Mouse (Mus musculus) kidney, postnatal 25 days (tissue): ENCODE measurements around the gene Zp3.

Source experiments
- DNase-seq, 2 experiments: peaks; one replicate each; pipeline ENCODE4 v3.0.0; 2021; ENCODE audit warnings: mixed read lengths in 2 of 2

Zp3 gene

GRCm38 (mm10) chr5:135979904-135980303 lies at the start of gene Zp3:
Zp3 (plus strand) TSS chr5:135980099.
- no peak for DNase-seq

GRCm38 (mm10) chr5:135931526-135931925 lies 48.4 kb upstream of the Zp3 start:
- no peak for DNase-seq

DNA sequence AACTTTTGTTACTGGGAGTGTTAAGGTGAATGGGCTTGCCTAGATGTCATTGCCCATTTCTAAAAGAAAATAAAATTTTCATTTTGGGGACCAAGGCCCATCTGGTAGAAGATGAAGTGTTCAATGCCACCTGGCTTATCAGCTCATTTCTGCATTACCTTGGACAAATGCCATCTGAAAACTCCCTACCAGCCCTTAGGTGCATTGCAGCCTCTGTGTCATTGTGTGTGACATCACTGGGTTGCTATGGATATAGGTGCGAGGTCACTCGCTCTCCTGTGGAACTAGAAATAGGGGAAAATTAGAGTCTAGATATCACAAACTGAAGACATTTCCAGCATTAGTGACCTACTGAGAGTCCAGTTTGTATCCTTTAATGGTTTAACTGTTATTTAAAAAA lies 47.5 kb upstream of the Zp3 start:
- no peak for DNase-seq

- DNase-seq: no peak
These were observed 46.5 kb upstream of the Zp3 start for GRCm38 (mm10) chr5:135933222-135933899.

DNA sequence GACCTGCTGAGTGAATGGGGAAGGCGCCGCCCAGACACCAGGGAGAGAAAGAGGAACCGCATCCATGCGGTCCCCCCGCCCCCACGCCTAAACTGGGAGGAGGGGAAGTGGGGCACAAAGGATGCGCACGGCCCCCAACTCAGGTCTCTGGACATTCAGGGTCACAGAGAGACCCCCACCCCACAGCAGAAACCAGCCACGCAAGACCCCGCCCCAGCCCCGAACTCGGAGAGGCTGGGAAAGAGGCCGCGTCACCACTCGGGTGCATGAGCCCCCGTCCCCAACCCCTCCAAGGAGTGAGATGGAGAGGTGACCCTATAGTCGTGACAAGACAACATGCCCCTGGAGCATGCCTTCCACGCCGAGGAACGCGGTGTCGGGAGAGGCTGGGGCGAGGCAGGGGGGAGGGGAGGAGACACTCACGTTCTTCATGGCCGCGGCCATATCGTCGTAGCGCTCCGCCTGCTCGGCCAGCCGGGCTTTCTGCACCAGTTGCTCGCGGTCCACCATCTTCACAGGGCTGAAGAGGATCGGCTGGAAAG lies 45.9 kb upstream of the Zp3 start:
- DNase-seq: peak; percentile 72 to 79

- peak; percentile 97 to 99 for DNase-seq
These were observed 45.3 kb upstream of the Zp3 start, which contains the start of gene Ywhag for GRCm38 (mm10) chr5:135934481-135935175. Ywhag (minus strand) TSS chr5:135934616.

GRCm38 (mm10) chr5:135935176-135935523 lies 44.7 kb upstream of the Zp3 start:
- DNase-seq: no peak

DNA sequence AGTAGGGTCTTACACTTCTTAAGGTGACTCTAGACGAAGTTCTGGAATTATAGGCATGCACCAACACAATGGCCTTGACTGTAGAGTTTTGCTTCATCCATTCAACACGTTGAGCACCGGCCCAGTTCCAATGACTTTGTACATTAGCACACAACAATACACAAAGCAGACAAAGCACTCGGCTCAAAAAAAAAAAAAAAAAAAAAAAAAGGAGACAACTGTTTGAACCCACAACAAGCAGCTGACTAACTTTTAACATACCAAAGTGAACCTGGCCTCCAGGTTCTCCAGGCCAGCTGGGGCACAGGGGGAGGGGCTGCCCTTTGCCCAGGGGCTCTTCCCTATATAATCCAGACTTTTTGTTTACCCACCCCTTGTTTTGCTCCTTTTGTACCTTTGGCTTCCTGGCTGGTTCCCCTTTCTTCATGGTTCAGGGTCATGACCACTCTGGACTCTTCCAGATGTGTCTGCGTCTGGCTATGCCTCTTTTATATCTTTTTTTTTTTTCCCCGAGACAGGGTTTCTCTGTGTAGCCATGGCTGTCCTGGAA lies 44.2 kb upstream of the Zp3 start:
- DNase-seq: peak in 1 of 2 experiments; percentile 23

DNA sequence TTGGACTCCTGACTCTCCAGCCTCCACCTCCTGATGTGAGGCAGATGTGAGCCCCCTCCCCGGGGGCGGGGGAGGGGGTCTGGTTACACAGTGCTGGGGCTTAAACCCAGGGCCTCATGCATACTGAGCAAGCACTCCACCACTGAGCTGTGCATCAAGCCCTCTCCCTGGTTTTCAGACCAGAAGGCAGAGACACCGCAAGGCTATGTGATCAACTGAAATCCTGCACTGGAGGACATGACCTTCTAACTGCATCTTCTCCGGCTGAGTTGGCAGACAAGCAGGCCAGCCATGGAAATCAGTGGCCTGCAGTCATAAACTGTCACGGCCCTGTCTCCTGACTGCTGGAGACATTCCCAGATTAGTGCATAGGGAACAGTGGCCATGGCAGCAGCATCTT lies 39.3 kb upstream of the Zp3 start:
- DNase-seq: peak in 1 of 2 experiments; percentile 33

DNA sequence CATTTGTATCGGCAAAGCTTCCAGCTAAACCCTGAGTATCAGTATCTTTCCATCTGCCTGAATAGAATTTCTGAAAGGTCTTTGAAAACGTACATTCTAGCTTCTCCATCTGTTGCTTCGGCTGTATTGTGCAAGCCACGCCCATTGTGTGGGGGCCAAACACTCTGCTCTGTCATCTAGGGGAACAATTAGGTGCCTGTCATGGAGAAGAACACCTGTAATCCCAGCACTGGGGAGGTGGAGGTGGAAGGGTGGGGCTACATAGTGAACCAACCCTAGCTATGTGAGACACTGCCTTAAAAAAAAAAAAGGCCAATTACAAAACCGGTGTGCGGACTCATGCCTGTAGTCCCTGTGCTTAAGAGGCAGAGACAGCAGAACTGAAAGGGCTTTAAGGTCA lies 37.2 kb upstream of the Zp3 start:
- no peak for DNase-seq

- DNase-seq: peak in 1 of 2 experiments; percentile 32
These were observed 33.9 kb upstream of the Zp3 start for GRCm38 (mm10) chr5:135945916-135946408.

GRCm38 (mm10) chr5:135946621-135947020 lies 33.3 kb upstream of the Zp3 start:
- DNase-seq: peak in 1 of 2 experiments; percentile 19

DNA sequence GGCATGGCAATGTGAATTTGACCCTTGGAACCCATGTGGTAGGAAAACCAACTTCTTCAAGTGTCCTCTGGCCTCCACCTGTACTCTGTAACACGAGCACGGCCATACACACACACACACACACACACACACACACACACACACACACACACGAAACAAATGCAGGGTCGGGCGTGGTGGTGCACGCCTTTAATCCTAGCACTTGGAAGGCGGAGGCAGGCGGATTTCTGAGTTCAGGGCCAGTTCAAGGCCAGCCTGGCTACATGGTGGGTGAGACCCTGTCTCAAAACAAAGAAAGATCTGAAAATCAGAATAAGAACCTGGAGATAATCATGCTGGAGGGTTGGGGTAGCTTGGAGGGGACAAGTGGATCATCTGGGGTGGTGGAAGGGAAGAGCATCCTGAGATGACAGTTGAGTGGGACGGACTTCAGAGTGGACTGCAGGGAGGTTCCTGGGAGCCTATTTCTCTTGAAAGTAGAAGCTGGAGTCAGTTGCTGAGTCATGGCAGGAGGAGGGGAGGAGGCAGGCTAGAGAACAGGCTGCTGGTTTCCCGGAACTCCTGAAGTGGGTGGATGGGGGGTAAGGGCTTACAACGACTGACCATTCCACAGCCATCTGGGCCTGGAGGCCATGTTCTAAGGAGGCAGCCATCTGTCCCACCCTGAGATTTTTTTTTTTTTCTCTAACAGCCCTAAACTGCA lies 29.0 kb upstream of the Zp3 start:
- no peak for DNase-seq

GRCm38 (mm10) chr5:135951660-135952059 lies 28.2 kb upstream of the Zp3 start:
- DNase-seq: no peak

DNA sequence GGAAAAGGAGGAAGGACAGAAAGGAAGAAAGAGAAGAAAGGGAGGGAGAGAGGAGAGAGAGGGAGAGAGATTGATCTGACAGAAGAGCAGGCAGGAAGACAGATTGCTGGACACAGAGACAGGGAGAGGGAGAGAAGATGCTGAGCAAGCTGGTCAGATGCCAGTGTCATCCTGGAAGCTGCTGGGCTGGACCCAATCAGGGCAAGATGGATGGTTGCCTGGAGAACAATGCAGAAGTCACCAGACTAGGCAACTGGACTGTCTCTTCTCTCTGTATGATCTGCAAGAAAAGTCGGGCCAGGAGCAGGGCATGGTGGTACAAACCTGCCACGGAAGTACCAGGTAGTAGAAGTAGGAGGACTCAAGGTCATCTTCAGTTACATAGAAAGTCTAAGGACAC lies 27.1 kb upstream of the Zp3 start:
- no peak for DNase-seq

GRCm38 (mm10) chr5:135956300-135957206 lies 23.3 kb upstream of the Zp3 start:
- no peak for DNase-seq

- DNase-seq: peak; percentile 96 to 99
These were observed 22.5 kb upstream of the Zp3 start for GRCm38 (mm10) chr5:135957207-135957974.

DNA sequence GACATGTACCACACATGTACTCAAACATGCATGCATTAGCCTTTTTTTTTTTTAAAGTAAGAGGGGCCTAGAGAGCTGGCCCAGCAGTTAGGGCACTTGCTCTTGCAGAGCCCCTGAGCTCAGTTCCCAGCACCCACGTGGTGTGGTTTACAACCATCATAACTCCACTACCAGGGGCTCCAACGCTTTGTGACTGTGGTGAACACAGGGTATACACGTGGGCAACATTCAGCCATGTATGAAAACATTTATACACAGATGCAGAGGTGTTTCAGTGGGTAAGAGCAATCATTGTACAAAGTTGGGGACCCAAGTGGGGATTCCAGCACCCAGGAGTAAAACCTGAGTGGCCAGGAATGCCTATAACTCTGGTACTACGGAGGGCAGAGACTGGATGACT lies 21.5 kb upstream of the Zp3 start:
- no peak for DNase-seq

DNA sequence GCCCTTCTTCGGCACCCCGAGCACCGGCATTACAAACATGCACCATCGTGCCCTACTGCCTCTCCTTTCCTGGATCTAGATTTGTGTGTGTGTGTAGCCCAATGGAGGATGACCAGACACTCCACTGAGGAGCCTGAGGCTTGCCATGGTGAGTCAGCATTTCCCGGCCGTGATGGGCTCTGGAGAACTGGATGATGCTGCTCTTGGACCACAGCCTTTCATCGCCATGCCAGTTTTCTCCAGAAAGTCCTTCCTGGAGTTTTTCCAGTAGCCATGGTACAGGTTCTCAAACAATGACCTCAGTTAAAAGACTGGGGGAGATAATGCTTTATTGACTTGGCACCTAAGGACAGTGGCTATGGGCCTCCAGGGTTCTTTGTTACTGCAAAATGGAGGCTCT lies 20.0 kb upstream of the Zp3 start:
- DNase-seq: no peak

GRCm38 (mm10) chr5:135960909-135961635 lies 18.8 kb upstream of the Zp3 start:
- DNase-seq: no peak

- DNase-seq: no peak
These were observed 17.8 kb upstream of the Zp3 start for GRCm38 (mm10) chr5:135962125-135962491.
